Mouse (Mus musculus): ENCODE results near the gene Hist4h4.

DNA sequence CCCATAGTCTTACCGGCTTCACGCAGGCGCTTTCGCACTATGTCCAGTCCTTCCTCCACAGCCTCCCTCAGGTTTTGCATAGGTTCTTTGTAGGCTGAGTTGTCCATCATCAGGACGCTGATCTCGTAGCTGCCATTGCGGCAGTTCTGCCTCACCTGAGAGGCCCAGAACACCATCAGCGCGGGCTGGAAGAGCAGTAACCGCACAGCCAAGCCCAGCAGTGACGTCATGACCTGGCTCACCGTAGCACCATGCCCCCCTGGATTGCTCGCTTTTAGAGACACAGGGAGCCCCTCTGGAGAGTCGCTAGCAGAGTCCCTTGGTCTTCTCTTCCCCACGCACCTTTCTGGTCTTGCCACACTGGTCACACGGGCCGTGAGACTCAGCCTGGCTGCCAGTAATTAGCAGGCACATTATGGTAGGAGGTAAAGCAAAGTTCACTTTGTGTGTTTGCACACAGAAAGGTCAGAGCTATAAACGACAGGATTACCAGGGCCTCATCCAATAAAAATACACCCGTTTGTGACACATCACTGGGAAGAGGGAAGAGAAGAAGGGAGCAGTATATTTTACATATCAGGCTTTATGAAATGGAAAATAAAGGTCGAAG lies 22.7 kb downstream of the Hist4h4 start, which contains the start of gene Gucy2c:
- TF ChIP-seq CTCF (IDR thresholded peaks at IDR 0.05; ENCODE audit: low read depth) (no peak), EP300 (IDR thresholded peaks at IDR 0.05; ENCODE audit: low read depth) (no peak)

Data from liver, postnatal 0 days (tissue).